26 mouse cellular contexts compared by ENCODE assay signal in the genomic region with DNA sequence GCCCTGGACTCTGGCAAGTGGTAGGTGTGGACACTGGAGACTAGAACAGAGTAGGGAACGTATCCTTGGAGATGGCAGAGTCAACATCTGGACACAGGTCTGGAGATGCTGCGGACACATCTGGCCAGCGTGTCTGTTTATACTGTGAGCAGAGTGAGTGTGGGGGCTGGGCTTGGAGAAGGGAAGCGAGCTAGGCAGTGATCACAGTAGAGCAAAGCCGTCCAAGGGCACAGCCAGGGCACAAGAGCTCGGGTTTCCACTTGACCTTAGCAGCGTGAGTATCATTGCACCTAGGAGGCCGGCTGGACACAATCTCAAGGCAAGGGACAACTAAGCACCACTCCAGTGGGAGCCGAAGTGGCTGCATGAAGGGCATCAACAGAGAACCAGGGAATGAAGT. TPM values are rescaled to one million over a fixed set of nuclear protein-coding genes. Genes with fewer than 3 reads are reported as not detected.
DNase-seq lines count a peak whose midpoint lies in the region; ATAC-seq and TF ChIP-seq lines count a peak whose summit lies in the region.
"Had no signal": no experiment of that assay in that cellular context is flagged by ENCODE, and none has a peak within 500 bp of the region (broad histone marks: within the 10 kb centered on the region; RNA-seq: fewer than 3 reads in every experiment).

No protein-coding gene starts in this region.

- no peaks in the 10 kb centered on the region for H3K27me3 ChIP-seq in forebrain, embryonic 15.5 days
- H3K27me3 ChIP-seq in forebrain, embryonic 16.5 days (replicated peaks; ENCODE audit: control insufficient read depth, insufficient read depth, low read length) = no peaks in the 10 kb centered on the region
- H3K27me3 ChIP-seq in kidney, embryonic 16.5 days (ENCODE audit: insufficient read depth, low read length) = no peaks in the 10 kb centered on the region
- no peaks in the 10 kb centered on the region for H3K27me3 ChIP-seq in kidney, adult 2 months (replicated peaks; ENCODE audit: control insufficient read depth, insufficient read depth, low read length)
- H3K27me3 ChIP-seq in lung, postnatal 0 days (replicated peaks; ENCODE audit: insufficient read depth, low read length) = no peaks in the 10 kb centered on the region
- H3K27me3 ChIP-seq: forebrain, embryonic 13.5 days; hindbrain, embryonic 15.5 days; limb, embryonic 12.5 days; liver, embryonic 12.5 days had no signal

- 0 out of 2 replicates have a peak, but pooled peaks cover 4% of the 10 kb centered on the region for H3K4me1 ChIP-seq in forebrain, embryonic 15.5 days
- no peaks in the 10 kb centered on the region for H3K4me1 ChIP-seq in forebrain, embryonic 16.5 days (replicated peaks; ENCODE audit: control insufficient read depth, insufficient read depth, low read length)
- H3K4me1 ChIP-seq in kidney, embryonic 16.5 days (ENCODE audit: insufficient read depth, low read length) = peaks cover 8% of the 10 kb centered on the region; the same call in 1 of the 2 replicates
- 0 out of 2 replicates have a peak, but pooled peaks cover 4% of the 10 kb centered on the region for H3K4me1 ChIP-seq in kidney, adult 2 months (ENCODE audit: control insufficient read depth, insufficient read depth, low read length)
- no peaks in the 10 kb centered on the region for H3K4me1 ChIP-seq in lung, postnatal 0 days (ENCODE audit: insufficient read depth, low read depth, low read length)
- H3K4me1 ChIP-seq: forebrain, embryonic 13.5 days; hindbrain, embryonic 15.5 days; liver, embryonic 12.5 days had no signal

- H3K36me3 ChIP-seq in forebrain, embryonic 15.5 days = no peaks in the 10 kb centered on the region
- 0 out of 2 replicates have a peak, but pooled peaks cover 4% of the 10 kb centered on the region for H3K36me3 ChIP-seq in forebrain, embryonic 16.5 days (ENCODE audit: control insufficient read depth, insufficient read depth)
- H3K36me3 ChIP-seq in kidney, embryonic 16.5 days (ENCODE audit: insufficient read depth, low read length) = peaks cover 8% of the 10 kb centered on the region
- H3K36me3 ChIP-seq in kidney, adult 2 months (ENCODE audit: control insufficient read depth, insufficient read depth, low read length) = no peaks in the 10 kb centered on the region
- H3K36me3 ChIP-seq in lung, postnatal 0 days (ENCODE audit: insufficient read depth, low read length) = peaks cover 14% of the 10 kb centered on the region; the same call in 1 of the 2 replicates

- no peak overlapping the region for H3K9ac ChIP-seq in forebrain, embryonic 15.5 days (replicated peaks)
- H3K9ac ChIP-seq in forebrain, embryonic 16.5 days (replicated peaks; ENCODE audit: low read depth, low read length) = no peak overlapping the region
- H3K9ac ChIP-seq in kidney, embryonic 16.5 days (replicated peaks; ENCODE audit: low read length) = no peak overlapping the region
- H3K9ac ChIP-seq in lung, postnatal 0 days (replicated peaks; ENCODE audit: low read depth) = no peak overlapping the region
- H3K9ac ChIP-seq: forebrain, embryonic 13.5 days; hindbrain, embryonic 15.5 days; limb, embryonic 12.5 days; liver, embryonic 12.5 days had no signal

- H3K27ac ChIP-seq in forebrain, embryonic 15.5 days (replicated peaks) = no peak overlapping the region
- no peak overlapping the region for H3K27ac ChIP-seq in forebrain, embryonic 16.5 days (ENCODE audit: low read length)
- H3K27ac ChIP-seq in kidney, embryonic 16.5 days (ENCODE audit: low read length) = no peak overlapping the region
- no peak overlapping the region for H3K27ac ChIP-seq in kidney, adult 2 months (ENCODE audit: insufficient read depth, low read depth, low read length)
- H3K27ac ChIP-seq in lung, postnatal 0 days (ENCODE audit: low read length) = no peak overlapping the region
- H3K27ac ChIP-seq: forebrain, embryonic 13.5 days; heart, adult 2 months; limb, embryonic 12.5 days; liver, embryonic 12.5 days; macrophage; midbrain, embryonic 10.5 days; stomach, postnatal 0 days had no signal

- 81% methylated on average over 9 of the region's 9 CpGs for WGBS in forebrain, embryonic 15.5 days
- 80% methylated on average over 9 of the region's 9 CpGs for WGBS in forebrain, embryonic 16.5 days
- 26% methylated on average over 9 of the region's 9 CpGs for WGBS in kidney, embryonic 16.5 days
- 46% methylated on average over 9 of the region's 9 CpGs for WGBS in kidney, adult 2 months
- 22% methylated on average over 9 of the region's 9 CpGs for WGBS in lung, postnatal 0 days

- ATAC-seq in forebrain, embryonic 15.5 days (replicated peaks) = 0 out of 2 replicates have a peak, but pooled peaks have one; percentile 23
- no peak for ATAC-seq in forebrain, embryonic 16.5 days
- peak; percentile 47 for ATAC-seq in kidney, embryonic 16.5 days (ENCODE audit: low FRiP score, low TSS enrichment)
- ATAC-seq in lung, postnatal 0 days = peak; percentile 55
- ATAC-seq: forebrain, embryonic 13.5 days; intestine, postnatal 0 days; liver, embryonic 12.5 days had no signal

- H3K4me2 ChIP-seq in forebrain, embryonic 15.5 days (replicated peaks) = no peak overlapping the region
- no peak overlapping the region for H3K4me2 ChIP-seq in forebrain, embryonic 16.5 days (ENCODE audit: low read length)
- H3K4me2 ChIP-seq in kidney, embryonic 16.5 days (replicated peaks; ENCODE audit: low read depth, low read length) = no peak overlapping the region
- H3K4me2 ChIP-seq in lung, postnatal 0 days (replicated peaks; ENCODE audit: low read depth, low read length) = no peak overlapping the region
- H3K4me2 ChIP-seq: forebrain, embryonic 13.5 days; hindbrain, embryonic 15.5 days; limb, embryonic 12.5 days; liver, embryonic 12.5 days had no signal

- no peaks in the 10 kb centered on the region for H3K9me3 ChIP-seq in forebrain, embryonic 15.5 days
- H3K9me3 ChIP-seq in forebrain, embryonic 16.5 days (ENCODE audit: control insufficient read depth, low read length) = no peaks in the 10 kb centered on the region
- H3K9me3 ChIP-seq in kidney, embryonic 16.5 days (ENCODE audit: low read length) = no peaks in the 10 kb centered on the region
- no peaks in the 10 kb centered on the region for H3K9me3 ChIP-seq in lung, postnatal 0 days (ENCODE audit: low read length)
- H3K9me3 ChIP-seq: forebrain, embryonic 13.5 days; G1E; hindbrain, embryonic 15.5 days; limb, embryonic 12.5 days; liver, embryonic 12.5 days; midbrain, embryonic 10.5 days had no signal

- no peak for TF ChIP-seq CTCF in kidney, adult 2 months (conservative IDR thresholded peaks at IDR 0.05; ENCODE audit: insufficient read depth, insufficient read length, low read depth, low read length)
- TF ChIP-seq CTCF in lung, postnatal 0 days (IDR thresholded peaks at IDR 0.05) = no peak

- TF ChIP-seq POLR2A in kidney, adult 2 months (IDR thresholded peaks at IDR 0.05; ENCODE audit: low read depth, low read length) = no peak

- no peak for DNase-seq in kidney, adult 2 months
- peak; percentile 21 for DNase-seq in embryo, embryonic 11 days
- peak; percentile 33 for DNase-seq in lung, postnatal 0 days (ENCODE audit: low spot score)
- no peak for DNase-seq in ovary, adult 18-20 months (ENCODE audit: low spot score)
- no peak for DNase-seq in frontal cortex, postnatal 14 days (ENCODE audit: low spot score in 2 of 2)
- DNase-seq: adrenal gland, postnatal 36 days; cerebellum, adult 11-12 months; cerebellum, postnatal 14 days; heart, adult 2 months; heart, postnatal 4 days; right cerebral cortex, postnatal 25 days had no signal

- no peak overlapping the region for H3K4me3 ChIP-seq in forebrain, embryonic 15.5 days
- no peak overlapping the region for H3K4me3 ChIP-seq in forebrain, embryonic 16.5 days (replicated peaks; ENCODE audit: low read length)
- no peak overlapping the region for H3K4me3 ChIP-seq in kidney, embryonic 16.5 days (ENCODE audit: low read length)
- H3K4me3 ChIP-seq in kidney, adult 2 months (ENCODE audit: insufficient read depth, low read depth, low read length) = no peak overlapping the region
- no peak overlapping the region for H3K4me3 ChIP-seq in lung, postnatal 0 days (ENCODE audit: low read depth, low read length)
- H3K4me3 ChIP-seq: erythroblast, embryonic 14.5 days; forebrain, embryonic 13.5 days; heart, adult 2 months; hindbrain, embryonic 15.5 days; limb, embryonic 12.5 days; liver, embryonic 12.5 days; midbrain, embryonic 10.5 days had no signal

- no peak for TF ChIP-seq EP300 in lung, postnatal 0 days (IDR thresholded peaks at IDR 0.05)

RNA-seq across cellular contexts. Expression of gene Arid5a, which starts 15.5 kb away (rescaled TPM):
- 3.2 and 3.6 TPM in 2 replicates for polyA plus RNA-seq in forebrain, embryonic 15.5 days (2015; fragmentation: Nextera tagmentation; extraction: Ambion mirVana)
- 3.8 and 4.7 TPM in 2 replicates for polyA plus RNA-seq in forebrain, embryonic 16.5 days (2015; fragmentation: Nextera tagmentation; extraction: Ambion mirVana)
- 6.5 and 7.9 TPM in 2 replicates for polyA plus RNA-seq in kidney, embryonic 16.5 days (2015; fragmentation: Nextera tagmentation; extraction: Ambion mirVana)
- 3.3 and 4.5 TPM in 2 replicates for polyA plus RNA-seq in kidney, adult 2 months (2012; rRNA removed)
- 14.9 and 15.3 TPM in 2 replicates for polyA plus RNA-seq in lung, postnatal 0 days (2015; fragmentation: Nextera tagmentation; extraction: Ambion mirVana)

RNA-seq across cellular contexts. Expression of gene Kansl3, which starts 45.9 kb away (rescaled TPM):
- polyA plus RNA-seq in forebrain, embryonic 15.5 days (2015; fragmentation: Nextera tagmentation; extraction: Ambion mirVana) = 34.4 and 37.2 TPM in 2 replicates
- 36.1 and 43.0 TPM in 2 replicates for polyA plus RNA-seq in forebrain, embryonic 16.5 days (2015; fragmentation: Nextera tagmentation; extraction: Ambion mirVana)
- 49.8 and 55.7 TPM in 2 replicates for polyA plus RNA-seq in kidney, embryonic 16.5 days (2015; fragmentation: Nextera tagmentation; extraction: Ambion mirVana)
- 63.8 and 83.5 TPM in 2 replicates for polyA plus RNA-seq in kidney, adult 2 months (2012; rRNA removed)
- polyA plus RNA-seq in lung, postnatal 0 days (2015; fragmentation: Nextera tagmentation; extraction: Ambion mirVana) = 21.3 and 23.5 TPM in 2 replicates

RNA-seq across cellular contexts. Expression of gene Neurl3, which starts 48.6 kb away (rescaled TPM):
- 0.53 and 0.59 TPM in 2 replicates for polyA plus RNA-seq in forebrain, embryonic 15.5 days (2015; fragmentation: Nextera tagmentation; extraction: Ambion mirVana)
- polyA plus RNA-seq in forebrain, embryonic 16.5 days (2015; fragmentation: Nextera tagmentation; extraction: Ambion mirVana) = 0.41 and 0.47 TPM in 2 replicates
- 18.4 TPM in 2 replicates for polyA plus RNA-seq in kidney, embryonic 16.5 days (2015; fragmentation: Nextera tagmentation; extraction: Ambion mirVana)
- polyA plus RNA-seq in kidney, adult 2 months (2012; rRNA removed) = 7.4 and 9.9 TPM in 2 replicates
- 12.7 and 15.9 TPM in 2 replicates for polyA plus RNA-seq in lung, postnatal 0 days (2015; fragmentation: Nextera tagmentation; extraction: Ambion mirVana)

RNA-seq across cellular contexts. Expression of gene Fer1l5, which starts 49.0 kb away (rescaled TPM):
- polyA plus RNA-seq in forebrain, embryonic 15.5 days (2015; fragmentation: Nextera tagmentation; extraction: Ambion mirVana) = 2.0 TPM in 2 replicates
- polyA plus RNA-seq in forebrain, embryonic 16.5 days (2015; fragmentation: Nextera tagmentation; extraction: Ambion mirVana) = 2.0 and 3.2 TPM in 2 replicates
- 1.3 and 1.7 TPM in 2 replicates for polyA plus RNA-seq in kidney, embryonic 16.5 days (2015; fragmentation: Nextera tagmentation; extraction: Ambion mirVana)
- polyA plus RNA-seq in kidney, adult 2 months (2012; rRNA removed) = 0.06 and 0.08 TPM in 2 replicates
- 0.18 and 0.26 TPM in 2 replicates for polyA plus RNA-seq in lung, postnatal 0 days (2015; fragmentation: Nextera tagmentation; extraction: Ambion mirVana)
- polyA plus RNA-seq: erythroblast, embryonic 14.5 days; G1E; large intestine, adult 2 months; macrophage; spleen, adult 2 months had no signal

Comparison
In these comparisons a context has a peak if more than half of its experiments do, and no peak if none do; other contexts are left out.
1. DNase-seq: peak in embryo, embryonic 11 days (single experiment) and lung, postnatal 0 days (single experiment); none in kidney, adult 2 months (single experiment), ovary, adult 18-20 months (single experiment) and frontal cortex, postnatal 14 days (0 of 2).